Mouse (Mus musculus) C3H10T1/2 (cell line): ENCODE measurements around the gene 1700049E17Rik1. TPM values are rescaled to one million over a fixed set of nuclear protein-coding genes. Genes with fewer than 3 reads are reported as not detected.

ENCODE experiments used
- polyA plus RNA-seq, 2 experiments: library from polyadenylated mRNA; unstranded; fragments of >200 nt; fragmentation: generic; extraction: Trizol; gene quantifications; one replicate each; pipeline ENCODE4 v1.2.1; 2012; ENCODE audit warnings: missing spikeins in 2 of 2

Gene 1700049E17Rik1
- polyA plus RNA-seq = not detected

DNA sequence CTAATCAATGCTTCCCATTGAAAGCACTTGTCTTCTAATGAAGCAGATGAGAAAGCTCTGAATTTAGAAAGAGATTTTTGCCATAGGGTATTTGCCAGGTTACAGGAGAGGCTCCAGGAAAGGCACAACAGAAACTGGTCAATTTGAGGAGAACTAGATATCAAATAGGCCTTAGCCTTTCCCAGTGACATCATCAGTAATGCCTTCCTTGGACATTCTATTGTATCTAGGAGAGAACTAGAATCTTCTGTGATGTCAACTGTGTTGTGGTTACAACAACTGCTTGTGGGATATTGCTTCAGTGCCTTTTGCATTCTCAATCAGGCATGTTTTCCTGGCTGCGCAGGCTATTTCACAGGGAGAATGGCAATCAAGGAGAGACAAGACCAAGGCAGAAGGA is at the start of gene 1700049E17Rik1:
Gene 1700049E17Rik1, plus strand, starts transcription at position 301 of the 400 bp plus-strand sequence.

DNA sequence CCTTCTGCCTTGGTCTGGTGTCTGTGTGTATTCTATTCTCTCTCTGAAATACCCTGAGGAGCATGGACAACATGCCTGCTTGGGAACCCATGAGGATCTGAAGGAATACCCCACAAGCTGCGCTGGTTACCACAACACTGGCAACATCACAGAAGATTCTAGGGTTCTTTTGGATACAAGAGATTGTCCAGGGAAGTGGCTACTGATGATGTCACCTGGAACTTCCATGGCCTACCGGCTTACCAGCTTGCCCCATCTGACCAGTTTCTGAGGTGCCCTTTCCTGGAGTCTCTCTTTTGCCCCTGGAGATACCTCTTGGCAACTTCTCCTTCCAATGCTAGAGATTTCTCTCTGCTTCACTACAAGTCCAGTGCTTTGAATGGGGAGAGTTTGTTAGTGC is 17.6 kb upstream of the 1700049E17Rik1 start, which contains the start of gene Gm7980:
Gene Gm7980, minus strand, starts transcription at position 101 of the 400 bp plus-strand sequence.

DNA sequence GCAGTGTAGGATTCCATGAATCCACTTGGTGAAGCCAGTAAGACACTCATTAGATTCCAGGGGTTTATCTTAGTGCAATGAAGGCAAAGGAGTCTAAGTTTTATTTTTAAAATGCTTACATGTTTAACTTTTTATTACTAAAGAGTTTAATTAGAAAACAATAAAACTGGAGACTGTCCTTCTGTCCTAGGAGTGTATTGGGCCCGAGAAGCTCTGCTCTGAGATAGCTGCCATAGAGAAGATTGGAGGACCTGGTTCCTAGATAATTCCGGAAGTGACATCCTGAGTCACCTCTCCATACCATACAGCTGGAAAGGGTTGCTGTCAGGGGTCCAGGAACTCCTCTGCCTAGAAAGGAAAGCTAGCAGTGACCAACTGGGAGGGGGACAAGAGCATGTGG is 18.9 kb downstream of the 1700049E17Rik1 start, which contains the start of gene 1700024B05Rik:
Gene 1700024B05Rik, plus strand, starts transcription at position 301 of the 400 bp plus-strand sequence.

DNA sequence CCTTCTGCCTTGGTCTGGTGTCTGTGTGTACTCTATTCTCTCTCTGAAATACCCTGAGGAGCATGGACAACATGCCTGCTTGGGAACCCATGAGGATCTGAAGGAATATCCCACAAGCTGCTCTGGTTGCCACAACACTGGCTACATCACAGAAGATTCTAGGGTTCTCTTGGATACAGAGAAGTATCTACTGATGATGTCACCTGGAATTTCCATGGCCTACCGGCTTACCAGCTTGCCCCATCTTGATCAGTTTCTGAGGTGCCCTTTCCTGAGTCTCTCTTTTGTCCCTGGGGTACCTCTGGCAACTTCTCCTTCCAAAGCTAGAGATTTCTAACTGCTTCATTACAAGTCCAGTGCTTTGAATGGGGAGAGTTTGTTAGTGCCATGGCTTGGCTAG is 43.1 kb downstream of the 1700049E17Rik1 start, which contains the start of gene Gm6401:
Gene Gm6401, minus strand, starts transcription at position 101 of the 400 bp plus-strand sequence.

Other genes with a start within 250 kb of the 1700049E17Rik1 start
- not detected for gene Gm8068, start 223.1 kb upstream of the 1700049E17Rik1 start, polyA plus RNA-seq
- gene Gm7929, start 174.3 kb upstream of the 1700049E17Rik1 start, polyA plus RNA-seq = not detected
- gene Gm47189, start 152.5 kb upstream of the 1700049E17Rik1 start, polyA plus RNA-seq = not detected
- gene Gm7980, start 17.7 kb upstream of the 1700049E17Rik1 start, polyA plus RNA-seq = not detected
- gene 1700024B05Rik, start 19.0 kb downstream of the 1700049E17Rik1 start, polyA plus RNA-seq = not detected
- gene Gm6401, start 43.0 kb downstream of the 1700049E17Rik1 start, polyA plus RNA-seq = not detected
- not detected for gene Gm3543, start 58.4 kb downstream of the 1700049E17Rik1 start, polyA plus RNA-seq
- gene Gm7951, start 192.4 kb downstream of the 1700049E17Rik1 start, polyA plus RNA-seq = not detected
- gene Gm17027, start 237.7 kb downstream of the 1700049E17Rik1 start, polyA plus RNA-seq = not detected